Mouse (Mus musculus) midbrain, embryonic 10.5 days (tissue): ENCODE measurements around the gene Sf3b4. TPM values are rescaled to one million over a fixed set of nuclear protein-coding genes. Genes with fewer than 3 reads are reported as not detected.

ENCODE experiments used
- microRNA-seq: library from miRNA; unstranded; fragments of <30 nt; microRNA quantifications from one replicate; pipeline ENCODE4, GENCODE M21; 2017
- polyA plus RNA-seq: library from polyadenylated mRNA; unstranded; fragments of >200 nt; fragmentation: Nextera tagmentation; extraction: Ambion mirVana; gene quantifications from 2 replicates; pipeline ENCODE4 v1.2.1, GENCODE M21; 2016

Sf3b4 gene
- polyA plus RNA-seq, 1 experiment from 2014 or later: 271 TPM

Small RNAs within 50 kb of the gene (microRNA-seq; reads per million reads assigned to microRNA genes)
- gene Gm44492: not detected

Other genes with a start within 250 kb of the Sf3b4 start
- 366 and 378 TPM in 2 replicates for gene Anp32e, start 243.1 kb upstream of the Sf3b4 start, polyA plus RNA-seq
- 66.8 and 69.0 TPM in 2 replicates for gene Plekho1, start 176.3 kb upstream of the Sf3b4 start, polyA plus RNA-seq
- gene Vps45, start 113.9 kb upstream of the Sf3b4 start, polyA plus RNA-seq: 28.6 and 33.3 TPM in 2 replicates
- 16.5 and 18.9 TPM in 2 replicates for gene Otud7b, start 67.8 kb upstream of the Sf3b4 start, polyA plus RNA-seq
- gene Mtmr11, start 10.3 kb upstream of the Sf3b4 start, polyA plus RNA-seq: 7.8 and 9.6 TPM in 2 replicates
- 3.1 and 8.8 TPM in 2 replicates for gene Sv2a, start 8.8 kb downstream of the Sf3b4 start, polyA plus RNA-seq
- gene Bola1, start 47.4 kb downstream of the Sf3b4 start, polyA plus RNA-seq: 86.7 and 92.8 TPM in 2 replicates
- gene Hist2h2ab, start 47.5 kb downstream of the Sf3b4 start, polyA plus RNA-seq: 0.98 TPM in 1 of 2 replicates, not detected in the other
- 7.3 and 17.2 TPM in 2 replicates for gene Hist2h2ac, start 48.5 kb downstream of the Sf3b4 start, polyA plus RNA-seq
- 11.5 and 11.9 TPM in 2 replicates for gene Hist2h2be, start 48.8 kb downstream of the Sf3b4 start, polyA plus RNA-seq
- 8.1 TPM in 2 replicates for gene Hist2h3c2, start 66.8 kb downstream of the Sf3b4 start, polyA plus RNA-seq
- gene Hist2h2aa2, start 67.9 kb downstream of the Sf3b4 start, polyA plus RNA-seq: 24.3 and 34.9 TPM in 2 replicates
- 13.7 TPM in 2 replicates for gene Hist2h2aa1, start 73.2 kb downstream of the Sf3b4 start, polyA plus RNA-seq
- gene Hist2h3c1, start 74.4 kb downstream of the Sf3b4 start, polyA plus RNA-seq: 0.70 and 0.86 TPM in 2 replicates
- 12.2 and 12.6 TPM in 2 replicates for gene Hist2h4, start 91.0 kb downstream of the Sf3b4 start, polyA plus RNA-seq
- gene Hist2h3b, start 96.3 kb downstream of the Sf3b4 start, polyA plus RNA-seq: 49.5 and 57.2 TPM in 2 replicates
- 9.5 and 10.3 TPM in 2 replicates for gene Hist2h2bb, start 97.4 kb downstream of the Sf3b4 start, polyA plus RNA-seq
- 1.8 and 2.1 TPM in 2 replicates for gene Fcgr1, start 121.6 kb downstream of the Sf3b4 start, polyA plus RNA-seq